Comparison of ENCODE assay signal across 17 mouse cellular contexts in genomic region chr4:32838401-32838800, GRCm38 (mm10).
"Had no signal": no experiment of that assay in that cellular context is flagged by ENCODE, and none has a peak within 500 bp of the region (broad histone marks: within the 10 kb centered on the region; RNA-seq: fewer than 3 reads in every experiment).

No protein-coding gene starts in this region.

- H3K4me3 ChIP-seq: limb, embryonic 10.5 days; limb, embryonic 13.5 days; liver, embryonic 12.5 days; liver, embryonic 15.5 days; lung, embryonic 15.5 days; megakaryocyte, embryonic 14.5 days had no signal

- H3K9ac ChIP-seq: limb, embryonic 13.5 days; liver, embryonic 12.5 days; liver, embryonic 15.5 days; lung, embryonic 15.5 days had no signal

- H3K36me3 ChIP-seq: limb, embryonic 10.5 days; limb, embryonic 13.5 days; liver, embryonic 12.5 days; liver, embryonic 15.5 days; lung, embryonic 15.5 days had no signal

- H3K4me2 ChIP-seq: limb, embryonic 13.5 days; liver, embryonic 12.5 days; liver, embryonic 15.5 days; lung, embryonic 15.5 days had no signal

- H3K27me3 ChIP-seq: limb, embryonic 13.5 days; liver, embryonic 12.5 days; liver, embryonic 15.5 days; lung, embryonic 15.5 days had no signal

- ATAC-seq: intestine, embryonic 16.5 days; liver, embryonic 12.5 days had no signal

- H3K27ac ChIP-seq: limb, embryonic 10.5 days; limb, embryonic 13.5 days; liver, embryonic 12.5 days; liver, embryonic 15.5 days had no signal

- DNase-seq: kidney, adult 18-20 months; kidney, adult 9 months; kidney, postnatal 14 days; kidney, postnatal 4 days; liver; lung, adult 18-20 months; lung, postnatal 10 days; lung, postnatal 36 days; thymus, adult 18-20 months; thymus, postnatal 36 days had no signal

- H3K4me1 ChIP-seq: liver, embryonic 15.5 days; lung, embryonic 15.5 days; megakaryocyte, embryonic 14.5 days had no signal

- H3K9me3 ChIP-seq: limb, embryonic 10.5 days; limb, embryonic 13.5 days; liver, embryonic 12.5 days; liver, embryonic 15.5 days; lung, embryonic 15.5 days had no signal
